8 mouse cellular contexts compared by ENCODE assay signal in the genomic region with DNA sequence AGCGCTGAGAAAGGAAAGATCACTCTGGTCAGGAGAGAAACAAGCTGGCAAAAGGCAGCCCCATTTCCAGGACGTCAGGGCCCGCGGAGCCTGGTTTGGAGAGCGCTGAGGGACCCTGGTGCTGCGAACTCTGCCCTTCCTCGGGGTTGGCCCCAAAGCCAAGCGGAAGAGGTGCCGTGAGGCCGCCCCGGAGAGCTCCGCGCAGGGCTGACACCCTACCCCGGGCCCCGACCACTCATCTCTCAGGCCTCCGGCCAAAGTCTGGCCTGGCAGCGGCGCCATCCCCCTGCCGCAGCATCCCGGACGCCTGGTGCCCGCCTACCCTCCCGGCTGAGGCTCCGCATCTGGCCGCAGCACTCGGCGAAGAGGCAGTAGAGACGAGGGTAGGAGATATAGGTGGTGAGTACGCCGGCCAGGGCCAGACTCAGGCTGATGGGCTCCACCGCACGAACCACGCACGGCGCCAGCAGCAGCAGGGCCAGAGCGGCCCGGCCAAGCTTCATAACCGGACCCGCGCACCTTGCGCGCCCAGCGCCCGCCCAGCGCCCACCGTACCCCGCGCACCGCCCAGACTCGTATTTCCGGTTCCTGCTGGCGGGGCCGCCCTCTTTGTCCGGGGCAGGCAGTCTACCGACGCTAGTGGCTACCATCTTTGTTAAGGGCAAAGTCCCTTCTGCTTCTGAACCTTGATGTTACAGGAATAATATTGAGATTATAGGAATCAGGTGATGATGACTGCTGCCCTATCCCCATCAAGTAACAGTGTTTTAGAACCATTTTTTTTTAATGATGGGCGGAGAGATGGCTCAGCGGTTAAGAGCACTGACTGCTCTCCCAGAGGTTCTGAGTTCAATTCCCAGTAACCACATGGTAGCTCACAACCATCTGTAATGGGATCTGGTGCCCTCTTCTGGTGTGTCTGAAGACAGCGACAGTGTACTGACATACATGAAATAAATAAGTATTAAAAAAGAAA. TPM values are rescaled to one million over a fixed set of nuclear protein-coding genes. Genes with fewer than 3 reads are reported as not detected.
DNase-seq lines count a peak whose midpoint lies in the region; ATAC-seq lines count a peak whose summit lies in the region.

Gene Tor1a (minus strand): TSS at position 582 of the 976 bp plus-strand sequence.

- H3K4me3 ChIP-seq in hindbrain, embryonic 13.5 days: peak within 1 kb of the TSS; percentile 92

- peak; percentile 95 for ATAC-seq in hindbrain, embryonic 13.5 days (ENCODE audit: low FRiP score)

- DNase-seq in NIH3T3 (ENCODE audit: low read depth): peak; percentile 93
- DNase-seq in cerebellum, postnatal 10 days: peak; percentile 95 to 96
- DNase-seq in frontal cortex, postnatal 14 days (ENCODE audit: low spot score in 2 of 2): peak; percentile 80 to 89
- DNase-seq in layer of hippocampus, postnatal 25 days (ENCODE audit: extremely low spot score in 1 of 2, low spot score in 1 of 2): peak; percentile 79 to 87
- DNase-seq in lung, postnatal 25 days (ENCODE audit: low spot score): peak; percentile 90
- DNase-seq in retina, embryonic 14.5 days (ENCODE audit: low spot score): peak; percentile 93
- DNase-seq in thymus, postnatal 4 days: peak; percentile 89

- H3K27ac ChIP-seq in hindbrain, embryonic 13.5 days: peak within 1 kb of the TSS; percentile 82

- H3K4me1 ChIP-seq in hindbrain, embryonic 13.5 days (replicated peaks): peaks cover 27% of the 10 kb centered on the region

- H3K9ac ChIP-seq in hindbrain, embryonic 13.5 days: peak within 1 kb of the TSS; percentile 96

- 4% methylated on average over 31 of the region's 59 CpGs for WGBS in hindbrain, embryonic 13.5 days

- H3K9me3 ChIP-seq in hindbrain, embryonic 13.5 days: no peaks in the 10 kb centered on the region

- no peaks in the 10 kb centered on the region for H3K27me3 ChIP-seq in hindbrain, embryonic 13.5 days

- peak within 1 kb of the TSS; percentile 83 for H3K4me2 ChIP-seq in hindbrain, embryonic 13.5 days

- peaks cover 50% of the 10 kb centered on the region for H3K36me3 ChIP-seq in hindbrain, embryonic 13.5 days

RNA-seq across cellular contexts. Expression of gene Tor1a, which starts in this region (rescaled TPM):
- polyA plus RNA-seq in hindbrain, embryonic 13.5 days (2015; fragmentation: Nextera tagmentation; extraction: Ambion mirVana): 90.8 and 92.5 TPM in 2 replicates
- 10 to 100 TPM; 47.5 to 48.8 TPM for total RNA-seq in layer of hippocampus, postnatal 25 days (2021)

Comparison
In these comparisons a context has a peak if more than half of its experiments do, and no peak if none do; other contexts are left out.
1. Peak in every context shown above with its lines: DNase-seq, ATAC-seq, H3K4me3 ChIP-seq and H3K27ac ChIP-seq.